Mouse (Mus musculus) testis, adult 2 months (tissue): Measurements from ENCODE around the gene Limd1.

ENCODE experiments used
- CTCF ChIP-seq: fragments of 200-500 bp; IDR thresholded peaks from 2 replicates; pipeline ENCODE4 v1.5.1; 2012; ENCODE audit warnings: low read depth, mild to moderate bottlenecking, inconsistent platforms, low read length, moderate library complexity; ENCODE audit not compliant: control insufficient read depth, insufficient read depth, insufficient replicate concordance
- POLR2A ChIP-seq: fragments of 200-500 bp; IDR thresholded peaks from 2 replicates; pipeline ENCODE4 v1.6.1; 2012; ENCODE audit warnings: low read depth, mild to moderate bottlenecking, inconsistent platforms, low read length, moderate library complexity; ENCODE audit not compliant: control insufficient read depth

DNA sequence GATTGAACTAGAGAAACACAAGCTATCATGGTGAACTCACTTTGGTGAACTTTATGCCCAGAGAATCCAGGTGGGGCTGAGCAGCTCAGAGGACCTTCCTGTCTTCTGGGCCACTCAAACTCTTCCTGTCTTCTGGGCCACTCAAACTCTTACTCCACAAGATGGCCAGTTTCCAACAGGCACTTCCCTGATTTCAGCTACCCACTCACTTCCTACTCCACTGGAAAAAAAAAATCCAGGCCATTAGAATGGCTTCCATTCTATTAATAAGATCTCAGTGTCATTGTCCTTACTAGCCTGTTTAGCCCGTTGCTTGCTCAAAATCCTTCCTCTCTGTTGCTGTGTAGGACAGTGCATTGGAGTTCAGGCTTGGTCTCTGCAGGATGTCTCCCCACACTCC is 2.9 kb upstream of the Limd1 start:
- TF ChIP-seq CTCF: no peak
- no peak for TF ChIP-seq POLR2A
